Mouse (Mus musculus): ENCODE data around the gene Sgf29. TPM values are rescaled to one million over a fixed set of nuclear protein-coding genes. Genes with fewer than 3 reads are reported as not detected.
"Not testable (repeated sequence)": the region's sequence is repeated elsewhere in the genome, so short reads cannot be mapped to it uniquely, and the experiment has no call there.

Sgf29 gene
- polyA plus RNA-seq, 1 experiment from 2014 or later = 29.1 TPM

GRCm38 (mm10) chr7:126642545-126643243 is 6.4 kb upstream of the Sgf29 start:
- Histone ChIP-seq H3K27me3 (no peaks in the 10 kb centered on the region), H3K4me1 (replicated peaks) (peaks cover 8% of the 10 kb centered on the region), H3K27ac (replicated peaks) (no peak overlapping the region), H3K9me3 (replicated peaks) (no peaks in the 10 kb centered on the region), H3K9ac (no peak overlapping the region), H3K36me3 (replicated peaks) (no peaks in the 10 kb centered on the region), H3K4me3 (replicated peaks) (no peak overlapping the region), H3K4me2 (no peak overlapping the region)
- ATAC-seq (ENCODE audit: insufficient read depth) = 0 out of 2 replicates have a peak, but pooled peaks have one; percentile 15
- whole genome bisulfite sequencing (ENCODE audit: insufficient replicate concordance) = 49% methylated on average over 5 of the region's 5 CpGs

- H3K36me3 ChIP-seq (replicated peaks); H3K9ac ChIP-seq; H3K4me1 ChIP-seq (replicated peaks); H3K4me2 ChIP-seq; H3K27ac ChIP-seq (replicated peaks); H3K9me3 ChIP-seq (replicated peaks); H3K27me3 ChIP-seq; H3K4me3 ChIP-seq (replicated peaks): not testable (repeated sequence)
- ATAC-seq (ENCODE audit: insufficient read depth) = 0 out of 2 replicates have a peak, but pooled peaks have one; percentile 40
- WGBS (ENCODE audit: insufficient replicate concordance) = 46% methylated on average over 3 of the region's 3 CpGs
Measured at GRCm38 (mm10) chr7:126643244-126643617, 5.9 kb upstream of the Sgf29 start.

GRCm38 (mm10) chr7:126644345-126644744 is 4.8 kb upstream of the Sgf29 start:
- Histone ChIP-seq H3K9ac (no peak overlapping the region), H3K4me3 (replicated peaks) (no peak overlapping the region), H3K9me3 (replicated peaks) (no peaks in the 10 kb centered on the region), H3K27ac (replicated peaks) (no peak overlapping the region), H3K27me3 (no peaks in the 10 kb centered on the region), H3K36me3 (replicated peaks) (no peaks in the 10 kb centered on the region), H3K4me2 (no peak overlapping the region), H3K4me1 (replicated peaks) (peaks cover 15% of the 10 kb centered on the region)
- no peak for ATAC-seq (ENCODE audit: insufficient read depth)
- WGBS (ENCODE audit: insufficient replicate concordance) = 44% methylated on average over 3 of the region's 3 CpGs

- Histone ChIP-seq H3K4me2 (no peak overlapping the region), H3K27me3 (no peaks in the 10 kb centered on the region), H3K4me3 (replicated peaks) (no peak overlapping the region), H3K9ac (no peak overlapping the region), H3K9me3 (replicated peaks) (no peaks in the 10 kb centered on the region), H3K27ac (replicated peaks) (no peak overlapping the region), H3K36me3 (replicated peaks) (no peaks in the 10 kb centered on the region), H3K4me1 (replicated peaks) (peaks cover 20% of the 10 kb centered on the region)
- no peak for ATAC-seq (ENCODE audit: insufficient read depth)
Measured at GRCm38 (mm10) chr7:126644914-126645313, 4.2 kb upstream of the Sgf29 start.

- H3K9me3 ChIP-seq (replicated peaks) = no peaks in the 10 kb centered on the region
- H3K4me1 ChIP-seq (replicated peaks) = peaks cover 28% of the 10 kb centered on the region
- no peak overlapping the region for H3K4me3 ChIP-seq (replicated peaks)
- H3K27me3 ChIP-seq = no peaks in the 10 kb centered on the region
- 47% methylated on average over 5 of the region's 5 CpGs for WGBS (ENCODE audit: insufficient replicate concordance)
- no peak for ATAC-seq (ENCODE audit: insufficient read depth)
- no peak overlapping the region for H3K27ac ChIP-seq (replicated peaks)
- no peak overlapping the region for H3K9ac ChIP-seq
- no peaks in the 10 kb centered on the region for H3K36me3 ChIP-seq (replicated peaks)
- H3K4me2 ChIP-seq = no peak overlapping the region
Measured at GRCm38 (mm10) chr7:126645708-126646107, 3.4 kb upstream of the Sgf29 start.

GRCm38 (mm10) chr7:126648486-126648885 is 623 bp upstream of the Sgf29 start:
- Histone ChIP-seq H3K27me3 (no peaks in the 10 kb centered on the region), H3K4me1 (replicated peaks) (peaks cover 53% of the 10 kb centered on the region), H3K27ac (replicated peaks) (no peak overlapping the region), H3K36me3 (replicated peaks) (no peaks in the 10 kb centered on the region), H3K9me3 (replicated peaks) (no peaks in the 10 kb centered on the region), H3K9ac (no peak overlapping the region), H3K4me3 (replicated peaks) (peak overlapping the region; percentile 80), H3K4me2 (peak overlapping the region; percentile 89)
- WGBS (ENCODE audit: insufficient replicate concordance) = 63% methylated on average over 4 of the region's 4 CpGs
- ATAC-seq (ENCODE audit: insufficient read depth) = no peak

GRCm38 (mm10) chr7:126650852-126651251 is 1.7 kb downstream of the Sgf29 start:
- Histone ChIP-seq H3K9ac (no peak overlapping the region), H3K4me3 (replicated peaks) (peak overlapping the region; percentile 80; the same call in 1 of the 2 replicates), H3K27ac (replicated peaks) (peak overlapping the region; percentile 98), H3K9me3 (replicated peaks) (no peaks in the 10 kb centered on the region), H3K4me1 (replicated peaks) (peaks cover 61% of the 10 kb centered on the region), H3K27me3 (no peaks in the 10 kb centered on the region), H3K36me3 (replicated peaks) (no peaks in the 10 kb centered on the region), H3K4me2 (peak overlapping the region; percentile 89)
- WGBS (ENCODE audit: insufficient replicate concordance) = 9% methylated on average over 2 of the region's 2 CpGs
- ATAC-seq (ENCODE audit: insufficient read depth) = no peak

- 35% methylated on average over 2 of the region's 2 CpGs for WGBS (ENCODE audit: insufficient replicate concordance)
- no peak overlapping the region for H3K27ac ChIP-seq (replicated peaks)
Measured at GRCm38 (mm10) chr7:126653991-126654390, 4.9 kb downstream of the Sgf29 start.

GRCm38 (mm10) chr7:126655695-126656094 is 6.6 kb downstream of the Sgf29 start:
- peak overlapping the region; percentile 64; the same call in 1 of the 2 replicates for H3K27ac ChIP-seq (replicated peaks)
- ATAC-seq (ENCODE audit: insufficient read depth) = no peak
- H3K4me1 ChIP-seq (replicated peaks) = peaks cover 61% of the 10 kb centered on the region

More at GRCm38 (mm10) chr7:126653991-126654390, 4.9 kb downstream of the Sgf29 start:
- Histone ChIP-seq H3K9ac (no peak overlapping the region), H3K4me1 (replicated peaks) (peaks cover 74% of the 10 kb centered on the region), H3K36me3 (replicated peaks) (no peaks in the 10 kb centered on the region), H3K4me2 (no peak overlapping the region), H3K9me3 (replicated peaks) (no peaks in the 10 kb centered on the region), H3K27me3 (no peaks in the 10 kb centered on the region), H3K4me3 (replicated peaks) (no peak overlapping the region)
- no peak for ATAC-seq (ENCODE audit: insufficient read depth)

GRCm38 (mm10) chr7:126657522-126657921 is 8.4 kb downstream of the Sgf29 start:
- H3K4me3 ChIP-seq (replicated peaks) = no peak overlapping the region
- no peak for ATAC-seq (ENCODE audit: insufficient read depth)
- WGBS (ENCODE audit: insufficient replicate concordance) = 74% methylated on average over 1 of the region's 1 CpGs
- H3K4me1 ChIP-seq (replicated peaks) = peaks cover 42% of the 10 kb centered on the region
- H3K27ac ChIP-seq (replicated peaks) = no peak overlapping the region
- no peaks in the 10 kb centered on the region for H3K9me3 ChIP-seq (replicated peaks)
- H3K4me2 ChIP-seq = no peak overlapping the region
- H3K27me3 ChIP-seq = no peaks in the 10 kb centered on the region
- no peak overlapping the region for H3K9ac ChIP-seq
- H3K36me3 ChIP-seq (replicated peaks) = peaks cover 7% of the 10 kb centered on the region

More at GRCm38 (mm10) chr7:126655695-126656094, 6.6 kb downstream of the Sgf29 start:
- H3K36me3 ChIP-seq (replicated peaks) = no peaks in the 10 kb centered on the region
- H3K9ac ChIP-seq = no peak overlapping the region
- H3K4me2 ChIP-seq = no peak overlapping the region
- H3K9me3 ChIP-seq (replicated peaks) = no peaks in the 10 kb centered on the region
- WGBS (ENCODE audit: insufficient replicate concordance) = 53% methylated on average over 3 of the region's 3 CpGs
- H3K27me3 ChIP-seq = no peaks in the 10 kb centered on the region
- no peak overlapping the region for H3K4me3 ChIP-seq (replicated peaks)

- no peak overlapping the region for H3K27ac ChIP-seq (replicated peaks)
- no peaks in the 10 kb centered on the region for H3K9me3 ChIP-seq (replicated peaks)
- H3K9ac ChIP-seq = no peak overlapping the region
- no peak overlapping the region for H3K4me3 ChIP-seq (replicated peaks)
- H3K36me3 ChIP-seq (replicated peaks) = peaks cover 30% of the 10 kb centered on the region
- H3K4me2 ChIP-seq = no peak overlapping the region
- ATAC-seq (ENCODE audit: insufficient read depth) = no peak
- WGBS (ENCODE audit: insufficient replicate concordance) = 70% methylated on average over 3 of the region's 3 CpGs
- peaks cover 37% of the 10 kb centered on the region for H3K4me1 ChIP-seq (replicated peaks)
- H3K27me3 ChIP-seq = no peaks in the 10 kb centered on the region
Measured at GRCm38 (mm10) chr7:126659771-126660170, 10.7 kb downstream of the Sgf29 start.

- Histone ChIP-seq H3K27me3 (no peaks in the 10 kb centered on the region), H3K4me2 (no peak overlapping the region), H3K4me3 (replicated peaks) (no peak overlapping the region), H3K27ac (replicated peaks) (no peak overlapping the region), H3K36me3 (replicated peaks) (peaks cover 54% of the 10 kb centered on the region), H3K9me3 (replicated peaks) (no peaks in the 10 kb centered on the region), H3K4me1 (replicated peaks) (peaks cover 16% of the 10 kb centered on the region), H3K9ac (no peak overlapping the region)
- no peak for ATAC-seq (ENCODE audit: insufficient read depth)
- WGBS (ENCODE audit: insufficient replicate concordance) = 66% methylated on average over 8 of the region's 8 CpGs
Measured at GRCm38 (mm10) chr7:126663646-126664045, 14.5 kb downstream of the Sgf29 start.

All from liver, embryonic 15.5 days (tissue).